Mouse (Mus musculus): ENCODE measurements at regions not wholly inside any gene's neighbourhood (a gene's known extent, or its start where the extent isn't known, plus 50 kb on each side); places are given as distances from the start of the nearest gene placed in this dataset.
A peak's percentile ranks its signal among the peaks of the same experiment; 100 is the strongest.

DNA sequence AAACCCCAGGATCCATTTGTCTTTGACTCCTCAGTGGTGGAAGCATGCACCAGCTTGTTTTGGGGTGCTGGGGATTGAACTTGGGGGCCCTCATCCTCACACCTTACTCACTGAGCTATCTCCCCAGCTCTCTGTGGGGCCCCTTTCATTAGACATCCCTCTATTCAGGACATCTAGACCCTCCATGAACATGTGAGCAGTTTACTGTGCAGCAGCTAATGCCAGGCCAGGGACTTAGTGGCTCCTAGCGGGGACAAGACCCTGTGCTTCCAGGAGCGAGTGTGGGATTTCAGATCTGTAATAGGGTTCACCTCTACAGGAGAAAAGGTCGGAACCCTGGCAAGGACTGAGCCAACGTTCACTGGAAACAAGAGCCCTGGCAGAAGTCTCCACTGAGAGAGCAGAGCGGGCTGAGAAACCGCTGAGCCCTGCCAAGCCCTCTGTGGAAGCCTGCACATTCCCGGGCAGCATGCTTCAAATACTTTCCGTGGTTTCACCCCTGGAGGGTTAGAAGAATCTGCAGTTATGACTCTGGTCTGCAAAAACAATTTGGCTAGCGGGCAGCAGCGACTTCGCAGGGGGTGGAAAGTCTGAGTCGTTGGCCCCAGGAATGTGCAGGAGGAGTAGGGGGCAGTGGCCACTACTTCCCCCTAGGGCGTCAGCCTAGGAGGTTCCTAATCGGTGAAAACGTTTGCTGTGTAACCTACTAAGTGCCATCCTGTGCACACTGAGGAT is 125.6 kb downstream of the Smad6 start:
- peak; percentile 84 for DNase-seq

DNA sequence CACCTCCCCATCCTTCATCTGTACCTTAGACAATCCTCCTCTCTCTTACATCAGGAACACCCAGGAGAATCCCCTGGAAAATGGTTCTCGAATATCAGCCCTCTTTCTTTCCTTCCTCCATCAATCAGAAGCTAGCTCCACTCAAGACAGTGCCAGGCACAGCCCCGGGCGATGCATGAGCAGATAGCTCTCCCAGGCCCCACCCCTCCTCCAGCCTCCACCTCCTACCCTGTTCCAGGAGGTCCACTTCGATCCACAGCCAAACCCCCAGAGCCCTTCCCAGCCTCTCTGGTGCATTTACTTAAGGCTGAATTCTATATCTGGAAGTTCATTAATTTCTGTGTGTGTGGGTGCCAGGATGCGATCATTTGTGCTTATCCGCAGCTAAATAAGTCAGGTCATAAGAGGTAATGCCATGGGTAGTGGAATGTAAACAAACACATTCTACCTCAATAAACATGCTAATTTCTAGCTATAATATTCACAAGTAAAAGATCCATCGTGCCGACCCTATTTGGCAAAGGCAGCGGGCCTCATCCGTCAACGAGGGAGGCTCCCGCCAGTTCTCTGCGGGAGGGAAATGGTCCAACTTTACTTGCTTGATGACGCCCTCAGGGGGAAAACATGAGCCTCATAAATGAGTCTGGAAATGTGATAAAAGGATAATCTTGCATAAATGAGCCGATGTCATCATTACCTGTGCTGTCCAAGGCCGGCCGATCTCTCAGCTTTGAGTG is 129.5 kb downstream of the Smad6 start:
- no peak for DNase-seq

DNA sequence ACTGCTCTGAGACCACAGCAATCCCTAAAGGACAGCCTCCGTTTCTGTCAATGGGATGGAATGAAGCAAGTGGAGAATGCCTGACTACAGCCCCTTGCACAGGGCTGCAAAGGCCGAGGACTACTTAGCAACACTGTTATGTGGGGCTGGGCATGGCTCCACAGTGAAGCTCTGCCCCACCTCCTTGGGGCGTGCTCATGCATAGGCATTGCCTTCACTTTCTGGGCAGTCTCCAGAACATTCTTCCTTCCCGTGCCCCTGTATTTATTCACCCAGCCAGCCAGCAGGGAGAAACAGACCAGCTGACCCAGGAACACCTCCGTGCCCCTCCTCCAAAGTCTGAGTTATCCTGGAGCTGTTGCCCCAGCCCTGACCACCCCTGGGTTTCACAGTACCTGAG is 131.1 kb downstream of the Smad6 start:
- peak; percentile 43 for DNase-seq

DNA sequence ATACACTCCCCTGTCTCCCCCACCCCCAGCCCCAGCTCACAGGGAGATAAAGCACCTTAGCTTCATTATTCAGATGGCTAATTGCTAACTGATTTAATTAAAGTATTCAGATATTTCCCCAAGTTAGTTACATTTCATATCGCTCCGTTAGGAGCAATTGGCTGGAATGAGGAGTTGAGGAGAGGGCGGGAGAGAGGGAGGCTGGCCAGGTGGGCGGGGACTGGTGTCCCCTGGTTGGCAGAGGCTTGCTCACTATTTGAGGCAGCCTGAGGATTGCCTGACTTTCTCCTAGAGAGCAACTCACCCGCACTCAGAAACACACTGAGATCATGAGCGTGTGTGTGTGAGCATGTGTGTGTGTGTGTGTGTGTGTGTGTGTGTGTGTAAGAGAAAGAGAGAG is 131.8 kb upstream of the Smad3 start:
- no peak for DNase-seq

DNA sequence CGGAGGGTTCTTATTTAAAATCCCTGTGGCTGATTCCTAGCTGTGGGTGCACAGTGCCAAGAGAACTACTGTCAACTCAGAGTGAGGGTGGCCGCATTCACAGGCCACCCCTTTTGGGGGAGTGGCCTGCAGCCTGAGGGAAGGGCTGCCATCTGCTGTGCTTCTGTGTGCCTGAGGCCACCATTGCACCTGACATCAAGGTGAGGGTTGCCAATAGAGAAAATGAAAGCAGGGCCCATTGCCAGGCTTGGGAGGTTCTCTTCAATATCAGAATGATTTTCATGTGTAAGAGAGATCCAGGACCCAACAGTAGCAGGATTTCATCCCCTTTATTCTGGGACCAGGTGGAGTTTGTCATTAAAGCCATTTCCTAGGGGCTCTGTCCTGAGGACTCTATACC is 127.2 kb upstream of the Smad3 start:
- no peak for DNase-seq

DNA sequence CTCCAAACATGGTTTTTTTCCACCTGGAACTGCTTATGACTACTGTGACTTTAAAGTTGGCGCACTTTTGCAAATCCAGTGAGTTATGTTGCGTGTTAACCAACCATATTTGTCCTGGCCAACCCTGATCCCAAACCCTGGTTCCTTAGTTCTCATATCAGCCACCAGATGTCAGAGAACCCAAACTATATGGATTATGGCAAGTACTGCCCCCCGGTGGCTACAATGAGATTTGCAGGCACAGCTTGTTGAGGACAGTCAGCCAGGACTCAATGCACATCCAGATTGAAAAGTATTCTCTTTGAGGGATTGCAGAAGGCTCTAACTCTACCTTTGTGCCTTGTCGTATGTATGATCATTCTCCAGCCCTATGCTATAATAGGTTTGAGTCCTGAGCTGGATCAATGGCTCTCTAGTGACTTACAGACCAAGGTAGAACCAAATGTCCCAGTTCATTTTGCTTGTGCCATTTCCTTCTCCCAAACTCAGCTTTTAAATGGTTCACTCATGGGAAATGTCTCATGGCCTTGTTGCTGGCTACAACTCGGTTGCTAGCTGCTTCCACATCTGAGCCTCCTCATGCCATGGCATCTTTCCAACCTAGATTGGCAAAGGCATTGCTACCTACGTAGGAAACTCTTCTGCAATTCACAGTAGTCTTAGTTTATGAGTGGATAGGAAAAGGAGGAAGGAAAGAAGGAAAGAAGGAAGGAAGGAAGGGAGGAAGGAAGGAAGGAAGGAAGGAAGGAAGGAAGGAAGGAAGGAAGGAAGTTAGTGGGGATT is 126.1 kb upstream of the Smad3 start:
- DNase-seq, result no peak

DNA sequence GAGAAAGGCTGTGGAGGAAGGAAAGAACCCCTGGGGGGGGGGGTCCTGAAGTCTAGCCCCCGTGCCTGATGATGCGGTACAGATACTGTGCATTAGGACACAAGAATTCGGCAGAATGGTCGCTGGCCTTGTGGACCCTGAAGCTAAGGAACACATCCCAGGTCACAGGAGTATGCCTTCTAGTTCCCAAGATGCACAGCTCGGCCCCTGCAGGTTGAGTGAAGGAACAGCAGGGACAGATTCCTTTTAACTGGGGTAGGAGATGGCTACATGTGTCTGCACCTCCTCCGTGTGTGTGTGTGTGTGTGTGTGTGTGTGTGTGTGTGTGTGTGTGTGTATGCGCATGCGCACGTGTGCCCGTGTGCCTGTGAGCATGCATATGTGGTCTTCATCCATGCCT is 123.9 kb upstream of the Smad3 start:
- no peak for DNase-seq

DNA sequence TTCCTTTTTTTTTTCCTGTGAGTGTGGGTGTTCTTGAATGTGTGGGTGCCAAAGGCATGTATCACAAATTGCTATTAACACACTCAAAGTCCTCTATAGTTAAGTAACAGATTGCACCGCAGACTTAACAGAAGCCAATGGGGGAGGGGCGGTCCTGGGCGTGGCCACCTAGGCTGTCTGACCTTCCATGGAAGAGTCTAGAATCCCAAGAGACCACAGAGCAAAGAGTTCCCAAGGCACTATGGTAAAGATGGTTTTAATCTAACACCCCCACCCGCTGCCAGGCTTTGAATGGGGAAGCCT is 123.4 kb upstream of the Smad3 start:
- no peak for DNase-seq

DNA sequence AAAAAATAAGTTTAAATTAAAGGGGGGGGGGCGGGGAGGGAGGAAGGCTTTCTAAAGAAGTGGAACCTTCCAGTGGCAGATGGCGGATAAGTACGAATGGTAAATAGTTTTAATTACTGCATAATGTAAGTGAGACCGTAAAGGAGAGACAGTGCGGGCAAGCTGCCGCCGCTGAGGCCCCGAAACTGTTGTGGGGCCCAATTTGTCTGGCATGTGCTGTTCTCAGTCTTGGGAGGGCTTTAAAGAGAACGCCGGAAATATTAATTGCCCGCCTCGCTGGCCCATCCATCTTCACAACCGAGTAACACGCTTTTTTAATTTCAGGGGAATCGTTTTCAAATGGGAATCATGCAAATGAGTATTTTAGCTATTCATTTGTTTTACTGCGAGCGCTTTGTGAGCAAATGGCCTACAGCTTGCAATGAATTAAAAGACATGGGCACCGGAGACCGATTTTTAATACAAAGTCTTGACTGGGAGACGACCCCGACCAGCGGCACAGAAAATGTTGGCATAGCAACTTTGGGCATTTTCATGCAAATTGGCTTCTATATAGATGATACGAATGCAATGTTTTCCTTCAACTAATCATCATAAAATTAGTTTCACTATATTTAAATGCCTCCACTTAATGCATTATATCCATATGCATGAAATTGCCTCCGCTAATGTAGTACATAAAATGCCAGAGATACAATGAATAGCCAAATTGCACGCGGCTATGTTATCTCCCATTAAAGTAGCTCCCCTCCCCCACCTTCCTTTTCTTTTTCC is 122.9 kb upstream of the Smad3 start:
- no peak for DNase-seq

DNA sequence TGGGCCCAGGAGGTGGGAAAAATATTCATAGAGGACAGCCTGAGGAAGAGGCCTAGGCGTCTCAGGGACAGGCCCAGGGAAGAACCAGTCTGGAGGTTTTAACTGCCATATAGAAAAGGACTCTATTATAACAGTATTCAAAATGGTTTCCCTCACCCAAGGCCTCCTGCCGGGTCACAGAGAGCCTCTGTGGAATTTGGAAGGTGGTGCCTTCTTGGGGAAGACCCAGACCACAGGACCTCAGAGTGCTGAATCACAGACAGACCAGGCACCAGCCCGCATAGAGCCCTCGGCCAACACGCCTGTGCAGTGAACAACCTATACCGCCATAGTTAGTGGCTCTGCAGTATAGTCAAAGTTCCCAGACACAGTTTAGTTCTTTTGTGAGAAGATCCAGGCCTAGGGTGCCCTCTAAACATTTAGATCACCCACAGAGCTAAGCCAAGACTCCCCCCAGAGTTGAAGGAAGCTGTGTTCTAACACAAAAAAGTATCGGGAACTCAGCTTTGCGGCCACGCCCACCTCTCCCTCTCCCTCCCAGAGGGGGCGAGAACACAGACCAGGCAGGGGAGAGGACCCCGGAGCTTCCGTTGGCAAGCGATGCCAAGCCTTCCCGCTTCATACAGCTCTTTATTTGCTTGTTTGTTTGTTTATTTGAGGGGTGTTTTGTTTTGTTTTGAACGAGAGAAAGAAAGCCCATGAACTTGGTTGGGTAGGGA is 122.1 kb upstream of the Smad3 start:
- no peak for DNase-seq

DNA sequence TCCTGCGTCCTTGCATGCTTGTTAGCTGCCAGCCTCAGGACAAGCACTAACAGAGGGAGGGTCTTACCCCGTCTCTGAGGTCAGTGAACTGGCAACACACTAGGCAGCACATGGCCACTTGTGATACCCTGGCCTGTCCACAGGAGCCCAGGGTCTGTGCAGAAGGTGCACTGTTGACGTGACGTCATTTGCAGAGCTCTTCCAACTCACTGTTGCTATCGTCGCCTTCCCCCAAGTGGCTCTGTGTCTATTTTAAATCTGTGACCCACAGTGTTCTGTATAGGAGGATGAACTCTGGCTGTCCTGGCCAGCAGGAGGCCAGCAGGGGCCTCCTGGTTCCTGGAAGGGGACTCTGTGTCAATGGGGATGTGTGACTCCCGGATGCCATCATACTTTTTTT is 120.1 kb upstream of the Smad3 start:
- no peak for DNase-seq

DNA sequence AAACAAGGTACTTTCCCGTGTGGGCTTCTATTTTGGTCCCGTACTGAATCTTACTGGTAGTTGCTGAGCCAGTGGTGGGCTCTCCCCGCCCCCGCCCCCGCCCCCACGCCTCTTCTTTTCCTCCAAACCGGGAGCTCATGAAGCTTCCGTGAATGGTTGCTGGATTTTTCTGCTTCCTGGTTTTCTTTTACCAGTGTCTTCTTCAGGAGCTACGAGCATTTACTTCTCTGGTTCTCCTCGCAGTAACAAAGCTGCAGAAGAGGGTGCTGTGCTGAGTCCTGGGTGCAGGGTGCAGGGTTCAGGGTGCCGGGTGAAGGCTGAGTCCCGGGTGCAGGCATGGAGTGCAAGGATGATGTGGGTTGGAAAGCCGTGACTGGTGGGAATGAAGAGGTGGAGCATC is 119.1 kb upstream of the Smad3 start:
- DNase-seq, result no peak

DNA sequence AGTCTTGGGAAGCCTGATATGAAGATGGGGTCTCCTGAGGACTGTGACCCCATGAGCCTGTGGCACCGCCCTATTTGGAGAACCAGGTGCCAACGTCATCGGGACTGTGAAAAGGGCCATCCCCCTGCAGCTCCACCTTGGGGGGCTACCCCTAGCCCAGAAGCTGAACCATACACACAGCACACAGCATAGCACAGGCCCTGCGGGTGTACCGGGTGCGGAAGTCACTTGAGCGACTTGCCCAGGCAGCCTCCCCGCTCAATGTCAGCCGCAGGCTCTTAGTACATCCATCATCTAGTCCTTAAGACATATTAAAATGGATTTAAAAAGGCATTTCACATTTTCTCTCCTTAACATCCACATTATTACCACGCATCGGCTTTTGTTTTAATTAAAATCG is 118.2 kb upstream of the Smad3 start:
- no peak for DNase-seq

DNA sequence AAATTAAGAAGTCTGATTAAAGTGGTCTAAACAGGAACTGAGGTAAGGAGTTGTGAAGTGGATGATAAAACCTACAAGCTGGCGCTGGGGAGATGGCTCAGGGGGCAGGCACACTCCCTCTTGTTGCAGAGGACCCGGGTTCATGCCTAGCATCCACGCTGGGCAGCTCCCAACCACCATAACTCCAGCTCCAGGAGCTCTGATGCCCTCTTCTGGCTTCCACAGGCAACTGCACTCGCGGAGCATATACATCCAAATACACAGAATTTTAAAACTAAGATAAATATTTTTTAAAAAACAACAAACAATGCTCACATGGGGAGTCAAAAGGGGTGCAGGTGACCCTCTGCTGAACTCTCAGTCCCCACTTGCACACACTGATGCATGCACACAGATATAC is 117.4 kb upstream of the Smad3 start:
- DNase-seq, result no peak

DNA sequence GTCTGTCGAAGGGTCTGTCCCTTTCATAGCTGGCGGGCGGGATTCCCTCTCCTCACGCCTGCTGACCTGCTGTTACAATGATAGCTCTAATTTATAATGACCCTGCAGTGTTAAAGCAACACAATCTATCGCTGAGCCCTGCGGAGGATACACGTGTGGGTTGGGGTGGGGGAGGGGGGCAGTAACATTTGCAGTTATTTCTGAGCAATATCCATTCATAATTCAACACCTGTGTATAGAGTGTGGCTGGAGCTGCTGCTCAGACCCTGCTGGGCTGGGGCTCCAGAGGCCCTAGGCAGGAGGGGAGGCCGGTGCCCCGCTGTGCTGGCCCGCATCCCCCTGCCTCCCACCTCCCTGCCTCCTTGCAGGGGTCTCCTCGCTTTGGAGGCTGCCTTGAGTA is 106.6 kb upstream of the Smad3 start:
- DNase-seq, result no peak

DNA sequence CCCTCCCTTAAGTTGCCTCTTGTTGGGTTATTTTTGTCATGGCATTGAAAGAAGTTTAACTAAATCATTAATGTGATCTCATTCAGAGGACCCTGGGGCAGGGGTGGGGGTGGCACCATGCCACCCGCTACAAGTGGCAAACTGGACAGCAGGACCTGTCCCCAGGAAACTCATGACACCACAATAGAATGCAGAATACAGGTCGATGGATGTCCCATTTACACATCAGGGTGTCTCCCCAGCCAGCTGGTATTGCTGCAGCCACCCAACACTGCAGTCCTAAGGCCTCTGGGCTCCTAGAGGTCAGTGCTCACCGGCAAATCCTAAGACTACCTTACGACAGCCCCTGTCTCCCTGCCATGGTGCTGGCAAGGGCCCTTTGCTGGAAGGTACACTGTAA is 105.5 kb upstream of the Smad3 start:
- DNase-seq, result no peak

DNA sequence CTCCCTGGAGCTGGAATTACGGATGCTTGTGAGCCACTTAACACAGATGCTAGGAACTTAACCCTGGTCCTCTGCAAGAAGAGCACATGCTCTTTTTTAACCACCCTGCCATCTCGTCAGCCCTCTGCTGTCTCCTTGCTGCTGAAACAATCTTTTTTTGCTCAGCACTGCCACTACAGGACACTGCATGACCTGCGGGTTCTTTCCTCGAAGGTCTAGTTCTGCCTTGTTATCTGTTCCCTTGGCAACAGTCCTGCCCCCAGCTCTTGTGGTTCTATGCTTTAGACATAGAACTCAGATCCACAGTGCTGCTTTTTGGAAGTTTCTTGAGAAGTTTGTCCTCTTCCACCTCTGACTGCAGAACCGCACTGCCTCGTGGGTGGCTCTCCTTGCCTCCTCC is 104.6 kb upstream of the Smad3 start:
- DNase-seq, result peak; percentile 56

DNA sequence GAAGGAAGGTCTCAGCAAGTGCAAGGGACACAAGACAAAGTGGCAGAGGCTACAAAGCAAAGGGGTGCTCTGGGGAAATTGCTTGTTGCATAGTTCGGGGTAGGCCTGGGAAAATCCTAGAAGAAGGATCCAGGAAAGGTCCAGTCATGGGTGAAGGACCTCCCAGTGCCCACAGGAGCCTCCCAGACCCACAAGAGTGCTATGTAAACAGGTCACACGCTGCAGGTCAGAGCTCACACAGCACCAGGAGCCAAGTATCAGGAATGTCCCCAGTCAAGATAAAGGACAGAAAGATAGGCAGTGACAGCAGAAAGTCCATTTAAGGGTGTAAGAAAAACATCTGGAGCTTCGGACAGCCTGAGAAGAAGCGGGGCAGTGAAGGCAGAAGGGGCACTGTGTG is 103.6 kb upstream of the Smad3 start:
- no peak for DNase-seq

DNA sequence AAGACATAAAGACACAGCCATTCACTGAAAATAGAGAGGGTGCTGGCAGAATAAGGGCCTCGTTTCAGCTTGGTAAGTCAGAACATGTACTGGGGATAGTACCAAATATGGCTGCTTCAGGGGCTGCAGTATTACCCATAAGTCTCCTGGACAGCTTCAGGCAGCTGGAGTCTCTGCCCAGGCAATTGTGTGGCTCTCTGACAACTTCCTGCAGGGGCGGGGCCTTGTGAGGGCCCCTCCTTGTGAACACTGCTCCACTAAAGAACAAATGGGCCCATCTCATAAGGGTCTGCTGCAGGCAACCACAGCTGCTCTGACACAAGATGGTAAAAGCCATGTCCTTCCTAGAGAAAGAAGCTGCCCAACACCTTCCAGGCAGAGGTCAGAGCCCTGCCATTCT is 102.4 kb upstream of the Smad3 start:
- no peak for DNase-seq

DNA sequence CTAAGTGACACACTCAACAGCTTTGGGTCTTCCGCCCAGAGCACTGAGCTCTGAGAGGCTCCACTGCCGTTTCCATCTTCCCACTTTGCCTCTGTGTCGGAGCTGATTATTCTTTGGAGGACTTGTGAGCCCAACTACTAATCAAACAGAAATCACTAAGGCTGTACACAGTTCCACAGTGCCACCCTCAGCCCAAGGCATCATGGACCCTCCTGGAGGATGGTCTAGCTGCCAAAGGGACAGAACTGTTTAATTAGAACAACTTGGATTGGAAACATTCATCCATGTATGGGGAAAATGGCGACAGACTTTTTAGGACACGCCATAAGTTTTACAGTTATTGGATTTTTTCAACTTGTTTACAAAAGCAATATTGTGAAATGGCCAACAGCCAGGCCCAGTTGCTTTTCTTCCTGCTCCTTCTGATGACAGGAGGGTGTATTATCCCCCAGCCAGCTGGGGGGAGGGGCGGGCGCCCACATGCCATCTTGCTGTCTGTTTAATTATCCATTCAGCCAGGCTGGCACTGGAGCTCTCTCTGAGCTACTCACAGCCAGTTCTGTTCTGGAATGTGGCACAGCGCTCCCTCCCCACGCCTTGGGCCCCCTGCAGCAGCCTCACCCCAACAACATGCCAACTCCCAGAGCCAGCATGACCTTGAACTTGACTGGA is 98.4 kb upstream of the Smad3 start:
- DNase-seq, result peak; percentile 50

DNA sequence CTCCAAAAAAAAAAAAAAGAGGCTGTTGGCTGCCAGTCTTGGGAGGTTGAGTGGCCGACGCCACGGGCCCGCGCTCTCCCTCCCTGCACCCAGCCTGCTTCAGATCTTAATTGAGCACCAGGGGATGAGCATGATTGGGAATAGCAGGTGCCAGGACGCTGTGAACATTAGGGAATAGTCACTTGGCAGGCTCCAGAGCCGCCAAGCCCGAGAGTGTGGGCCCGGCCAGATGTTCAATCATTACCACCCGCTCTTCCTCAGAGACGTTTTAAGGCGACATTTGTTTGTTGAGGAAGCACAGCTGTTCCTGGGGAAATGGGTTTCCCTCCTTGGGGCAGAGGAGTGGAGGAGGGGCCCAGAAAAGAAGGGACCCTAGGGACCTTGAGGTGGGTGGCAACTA is 94.0 kb upstream of the Smad3 start:
- DNase-seq, result peak; percentile 27

DNA sequence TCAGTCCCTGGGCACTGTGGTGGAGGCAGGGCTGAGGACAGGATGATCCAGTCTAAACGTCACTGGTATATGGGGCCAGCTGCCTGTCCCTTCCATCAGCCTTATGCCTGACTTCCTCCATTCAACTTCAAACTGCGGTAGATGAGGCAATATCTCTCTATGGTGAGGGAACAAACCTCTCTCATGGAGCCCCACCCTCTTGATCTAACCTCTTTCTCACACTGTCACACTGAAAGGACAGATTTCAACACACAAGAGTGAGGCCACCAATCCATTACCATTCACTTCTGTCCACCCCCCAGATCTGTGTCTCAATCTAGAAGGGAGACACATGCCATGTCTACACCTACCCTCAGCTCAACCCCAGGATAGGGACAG is 92.5 kb upstream of the Smad3 start:
- no peak for DNase-seq

Data from lung, postnatal 10 days (tissue).